Mouse (Mus musculus) gastrocnemius, adult 2 months (tissue): ENCODE data around the gene Iqcd. TPM values are rescaled to one million over a fixed set of nuclear protein-coding genes. Genes with fewer than 3 reads are reported as not detected.

Experiments used
- DNase-seq: peaks from one replicate; pipeline ENCODE4 v3.0.0; 2022
- H3K27ac ChIP-seq: fragments of 200-600 bp; 2 replicates; pipeline ENCODE4 v1.8.1; 2022; ENCODE audit warnings: mild to moderate bottlenecking
- H3K4me3 ChIP-seq: fragments of 200-600 bp; 2 replicates; pipeline ENCODE4 v1.8.1; 2022; ENCODE audit warnings: mild to moderate bottlenecking, moderate library complexity
- CTCF ChIP-seq: fragments of 200-600 bp; IDR thresholded peaks from 2 replicates; pipeline ENCODE4 v1.8.1; 2022; ENCODE audit warnings: antibody characterized with exemption, mild to moderate bottlenecking, moderate library complexity
- intact Hi-C: fragments of 180-260 bp; cut with DNase I; formaldehyde crosslinking; loops from one replicate; pipeline ENCODE4 v1.15.1; 2025
- total RNA-seq, 2 experiments: library from RNA; stranded (reverse); gene quantifications; 2 replicates each; pipeline ENCODE4 v1.2.3; 2021

Gene Iqcd
- total RNA-seq, 2 experiments from 2014 or later = not detected

- H3K4me3 ChIP-seq = peak within 1 kb of the TSS; percentile 68
- TF ChIP-seq CTCF = peak; percentile 65
- H3K27ac ChIP-seq = no peak within 1 kb of the TSS
- intact Hi-C loops = no loop called here
- peak; percentile 51 for DNase-seq
Measured at GRCm38 (mm10) chr5:120648569-120649373, 60.0 kb downstream of the Iqcd start, which contains the start of gene Rasal1. TSS of gene Rasal1 (plus strand) at chr5:120648812.

GRCm38 (mm10) chr5:120649374-120649933 is 60.6 kb downstream of the Iqcd start:
- DNase-seq = no peak
- intact Hi-C loops = no loop called here
- no peak for TF ChIP-seq CTCF
- peak overlapping the region; percentile 68 for H3K4me3 ChIP-seq
- no peak overlapping the region for H3K27ac ChIP-seq

GRCm38 (mm10) chr5:120649938-120650337 is 61.1 kb downstream of the Iqcd start:
- TF ChIP-seq CTCF = no peak
- intact Hi-C loops = no loop called here
- no peak overlapping the region for H3K4me3 ChIP-seq

GRCm38 (mm10) chr5:120651230-120651629 is 62.4 kb downstream of the Iqcd start:
- H3K4me3 ChIP-seq = no peak overlapping the region
- DNase-seq = no peak
- intact Hi-C loops = no loop called here
- H3K27ac ChIP-seq = no peak overlapping the region
- no peak for TF ChIP-seq CTCF

More at GRCm38 (mm10) chr5:120649938-120650337, 61.1 kb downstream of the Iqcd start:
- no peak overlapping the region for H3K27ac ChIP-seq
- no peak for DNase-seq

GRCm38 (mm10) chr5:120652915-120653701 is 64.3 kb downstream of the Iqcd start:
- no peak for DNase-seq
- TF ChIP-seq CTCF = no peak
- intact Hi-C loops = no loop called here
- H3K27ac ChIP-seq = no peak overlapping the region
- H3K4me3 ChIP-seq = no peak overlapping the region

- no peak overlapping the region for H3K27ac ChIP-seq
- intact Hi-C loops = no loop called here
- no peak for TF ChIP-seq CTCF
- H3K4me3 ChIP-seq = no peak overlapping the region
- DNase-seq = no peak
Measured at GRCm38 (mm10) chr5:120653873-120654272, 65.1 kb downstream of the Iqcd start.

GRCm38 (mm10) chr5:120656281-120656751 is 67.5 kb downstream of the Iqcd start:
- H3K27ac ChIP-seq = no peak overlapping the region
- intact Hi-C loops = no loop called here
- no peak for TF ChIP-seq CTCF
- no peak overlapping the region for H3K4me3 ChIP-seq
- no peak for DNase-seq

Other genes starting within 250 kb of the Iqcd start
- gene Lhx5, start 157.3 kb upstream of the Iqcd start, total RNA-seq = not detected
- gene Sdsl, start 116.2 kb upstream of the Iqcd start, total RNA-seq = 1 to 10 TPM in 1 of 2 experiments, under 1 TPM in 1; 0.41 to 1.1 TPM
- gene Sds, start 112.5 kb upstream of the Iqcd start, total RNA-seq = under 1 TPM; 0.26 to 0.70 TPM
- gene Plbd2, start 85.4 kb upstream of the Iqcd start, total RNA-seq = 10 to 100 TPM; 33.7 to 47.8 TPM
- 10 to 100 TPM in 1 of 2 experiments, 1 to 10 TPM in 1; 8.1 to 10.5 TPM for gene Slc8b1, start 77.8 kb upstream of the Iqcd start, total RNA-seq
- 10 to 100 TPM; 42.7 to 44.8 TPM for gene Tpcn1, start 343 bp upstream of the Iqcd start, total RNA-seq
- 1 to 10 TPM; 4.9 to 6.6 TPM for gene Rita1, start 23.6 kb downstream of the Iqcd start, total RNA-seq
- gene Ddx54, start 23.7 kb downstream of the Iqcd start, total RNA-seq = 10 to 100 TPM; 16.9 to 17.7 TPM
- gene Cfap73, start 45.2 kb downstream of the Iqcd start, total RNA-seq = not detected
- not detected for gene Rasal1, start 59.8 kb downstream of the Iqcd start, total RNA-seq
- gene Dtx1, start 122.9 kb downstream of the Iqcd start, total RNA-seq = under 1 TPM; 0.45 to 0.54 TPM
- under 1 TPM; 0.10 to 0.28 TPM for gene Oas2, start 160.8 kb downstream of the Iqcd start, total RNA-seq
- gene Oas3, start 188.6 kb downstream of the Iqcd start, total RNA-seq = under 1 TPM in 1 of 2 experiments, not detected in 1; 0.06 TPM
- not detected for gene Oas1e, start 206.5 kb downstream of the Iqcd start, total RNA-seq
- gene Oas1c, start 223.5 kb downstream of the Iqcd start, total RNA-seq = under 1 TPM; 0.17 to 0.28 TPM